Mouse (Mus musculus) limb, embryonic 12.5 days (tissue): ENCODE measurements around the gene Usp27x. TPM values are rescaled to one million over a fixed set of nuclear protein-coding genes. Genes with fewer than 3 reads are reported as not detected.

Experiments
- ATAC-seq: fragments of 200-750 bp; cut with Nextera tagmentation; 2 replicates; pipeline ENCODE4 v1.8.0; 2017; ENCODE audit warnings: low read depth, moderate TSS enrichment; ENCODE audit not compliant: insufficient number of reproducible peaks, insufficient read depth, low FRiP score, low TSS enrichment
- H3K27ac ChIP-seq: fragments of 300-500 bp; sonication (generic); 2 replicates; pipeline ENCODE4 v1.5.1; 2016; ENCODE audit warnings: mild to moderate bottlenecking, moderate library complexity
- H3K27me3 ChIP-seq: fragments of 300-500 bp; sonication (generic); 2 replicates; pipeline ENCODE4 v1.6.1; 2016; ENCODE audit warnings: mild to moderate bottlenecking, moderate library complexity
- H3K36me3 ChIP-seq: fragments of 300-500 bp; sonication (generic); 2 replicates; pipeline ENCODE4 v1.6.1; 2016; ENCODE audit warnings: mild to moderate bottlenecking, moderate library complexity
- H3K4me1 ChIP-seq: fragments of 300-500 bp; sonication (generic); replicated peaks from 2 replicates; pipeline ENCODE4 v1.6.1; 2016
- H3K4me2 ChIP-seq: fragments of 300-500 bp; sonication (generic); 2 replicates; pipeline ENCODE4 v1.6.1; 2016; ENCODE audit warnings: mild to moderate bottlenecking, moderate library complexity
- H3K4me3 ChIP-seq: fragments of 300-500 bp; sonication (generic); replicated peaks from 2 replicates; pipeline ENCODE4 v1.5.1; 2016; ENCODE audit warnings: mild to moderate bottlenecking
- H3K9ac ChIP-seq: fragments of 300-500 bp; sonication (generic); replicated peaks from 2 replicates; pipeline ENCODE4 v1.6.1; 2016; ENCODE audit warnings: mild to moderate bottlenecking, moderate library complexity
- H3K9me3 ChIP-seq: fragments of 300-500 bp; sonication (generic); 2 replicates; pipeline ENCODE4 v1.6.1; 2016; ENCODE audit warnings: mild to moderate bottlenecking, moderate library complexity
- WGBS: fragments of 180-500 bp; shearing (Covaris S2); methylation state at CpG from one replicate; pipeline ENCODE4 v1.1.7; 2016; 5-methylcytosine and 5-hydroxymethylcytosine counted together
- polyA plus RNA-seq: library from polyadenylated mRNA; unstranded; fragments of >200 nt; fragmentation: Nextera tagmentation; extraction: Ambion mirVana; gene quantifications from 2 replicates; pipeline ENCODE4 v1.2.1, GENCODE M21; 2016

Usp27x gene
- 1.3 and 1.4 TPM in 2 replicates for polyA plus RNA-seq

GRCm38 (mm10) chrX:7375716-7376480 lies at the start of gene Usp27x:
TSS of gene Usp27x (minus strand) at chrX:7375830.
- Histone ChIP-seq H3K9me3 (no peaks in the 10 kb centered on the region), H3K4me3 (peak within 1 kb of the TSS; percentile 55), H3K9ac (peak within 1 kb of the TSS; percentile 72), H3K27me3 (no peaks in the 10 kb centered on the region), H3K4me1 (peaks cover 8% of the 10 kb centered on the region; the same call in 1 of the 2 replicates), H3K36me3 (no peaks in the 10 kb centered on the region), H3K4me2 (peak within 1 kb of the TSS; percentile 73), H3K27ac (peak within 1 kb of the TSS; percentile 94)
- peak; percentile 89 for ATAC-seq
- WGBS, result 22% methylated on average over 51 of the region's 51 CpGs

DNA sequence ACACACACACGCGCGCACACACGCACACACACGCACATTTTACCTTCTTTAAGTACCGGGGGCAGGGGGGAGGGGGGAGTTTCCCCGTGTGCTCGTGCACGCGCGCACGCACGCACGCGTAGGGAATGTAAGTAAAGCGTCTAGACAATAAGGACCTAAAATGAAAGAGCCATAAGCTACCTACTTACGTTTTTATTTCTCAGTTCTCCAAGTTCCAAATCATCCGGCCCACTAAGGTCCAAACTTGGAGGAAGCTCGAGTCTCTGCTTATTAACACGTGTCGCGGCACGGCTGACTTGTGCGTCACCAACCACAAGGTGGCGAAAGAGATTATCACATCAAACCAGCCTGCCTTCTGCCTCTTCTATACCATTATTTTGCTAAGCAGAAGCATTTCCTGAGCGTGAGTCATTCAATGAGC lies 47.1 kb upstream of the Usp27x start:
- 0 out of 2 replicates have a peak, but pooled peaks have one; percentile 42 for ATAC-seq
- H3K9ac ChIP-seq, result peak overlapping the region; percentile 53
- H3K36me3 ChIP-seq, result no peaks in the 10 kb centered on the region
- H3K9me3 ChIP-seq, result no peaks in the 10 kb centered on the region
- H3K4me2 ChIP-seq, result peak overlapping the region; percentile 52
- peak overlapping the region; percentile 47 for H3K4me3 ChIP-seq
- no peak overlapping the region for H3K27ac ChIP-seq
- H3K4me1 ChIP-seq, result no peaks in the 10 kb centered on the region
- no peaks in the 10 kb centered on the region for H3K27me3 ChIP-seq
- 25% methylated on average over 22 of the region's 26 CpGs for WGBS

DNA sequence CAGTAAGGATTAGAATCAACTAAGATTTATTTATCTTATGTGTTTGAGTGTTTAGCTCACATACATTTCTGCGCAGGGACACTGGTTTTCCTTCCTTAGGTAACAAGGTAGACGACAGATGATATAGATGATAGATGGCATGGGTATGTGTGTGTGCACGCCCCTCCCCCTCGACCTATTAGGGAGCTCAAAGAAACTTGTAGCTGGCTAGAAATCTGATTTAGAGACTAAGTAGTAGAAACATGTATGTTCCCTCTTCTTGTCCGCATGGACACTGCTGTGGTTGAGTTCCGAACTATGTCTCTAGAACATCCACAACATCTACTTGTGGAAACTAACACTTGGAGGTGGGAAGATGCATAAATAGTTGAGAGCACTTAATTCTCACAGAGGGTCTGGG lies 46.5 kb upstream of the Usp27x start:
- H3K4me2 ChIP-seq, result peak overlapping the region; percentile 52
- H3K9ac ChIP-seq, result peak overlapping the region; percentile 53; the same call in 1 of the 2 replicates
- H3K9me3 ChIP-seq, result no peaks in the 10 kb centered on the region
- no peaks in the 10 kb centered on the region for H3K36me3 ChIP-seq
- no peaks in the 10 kb centered on the region for H3K4me1 ChIP-seq
- no peak overlapping the region for H3K27ac ChIP-seq
- H3K4me3 ChIP-seq, result peak overlapping the region; percentile 47
- ATAC-seq, result no peak
- H3K27me3 ChIP-seq, result no peaks in the 10 kb centered on the region
- 54% methylated on average over 6 of the region's 6 CpGs for WGBS

- Histone ChIP-seq H3K9ac (no peak overlapping the region), H3K27ac (no peak overlapping the region), H3K27me3 (no peaks in the 10 kb centered on the region), H3K36me3 (no peaks in the 10 kb centered on the region), H3K4me2 (no peak overlapping the region; the same call in 1 of the 2 replicates), H3K9me3 (no peaks in the 10 kb centered on the region), H3K4me1 (no peaks in the 10 kb centered on the region), H3K4me3 (no peak overlapping the region)
- ATAC-seq, result no peak
- 32% methylated on average over 3 of the region's 3 CpGs for WGBS
Observed at GRCm38 (mm10) chrX:7421016-7421415, 45.4 kb upstream of the Usp27x start.

GRCm38 (mm10) chrX:7416178-7416871 lies 40.7 kb upstream of the Usp27x start:
- Histone ChIP-seq H3K4me2 (no peak overlapping the region), H3K36me3 (no peaks in the 10 kb centered on the region), H3K4me1 (no peaks in the 10 kb centered on the region), H3K4me3 (no peak overlapping the region), H3K27ac (no peak overlapping the region), H3K27me3 (no peaks in the 10 kb centered on the region), H3K9me3 (no peaks in the 10 kb centered on the region), H3K9ac (no peak overlapping the region)
- no peak for ATAC-seq
- WGBS, result 48% methylated on average over 12 of the region's 12 CpGs

DNA sequence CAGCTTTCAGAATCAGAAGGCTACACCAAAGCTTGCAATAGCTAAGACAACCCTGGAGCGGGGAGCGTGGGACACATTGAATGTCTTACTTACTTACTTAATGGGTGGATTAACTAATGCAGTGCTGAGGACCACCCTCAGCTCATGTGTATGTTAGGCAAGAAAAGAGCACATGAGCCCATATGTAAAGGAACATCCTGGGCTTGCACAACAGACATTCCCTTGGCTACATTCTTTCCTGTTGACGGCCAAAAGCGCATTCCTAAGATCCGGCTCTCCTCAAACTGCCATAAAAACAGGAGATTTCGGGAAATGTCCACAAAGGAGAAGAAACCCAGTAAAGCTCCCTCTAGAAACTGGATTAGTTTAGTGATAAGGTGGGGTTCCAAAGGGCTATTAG lies 39.7 kb upstream of the Usp27x start:
- Histone ChIP-seq H3K9me3 (no peaks in the 10 kb centered on the region), H3K4me1 (no peaks in the 10 kb centered on the region), H3K27ac (no peak overlapping the region), H3K4me2 (no peak overlapping the region), H3K4me3 (no peak overlapping the region), H3K9ac (no peak overlapping the region), H3K36me3 (no peaks in the 10 kb centered on the region), H3K27me3 (no peaks in the 10 kb centered on the region)
- no peak for ATAC-seq
- WGBS, result 80% methylated on average over 6 of the region's 6 CpGs

GRCm38 (mm10) chrX:7412239-7413033 lies 36.8 kb upstream of the Usp27x start:
- H3K4me3 ChIP-seq, result no peak overlapping the region
- H3K9ac ChIP-seq, result no peak overlapping the region
- H3K27me3 ChIP-seq, result no peaks in the 10 kb centered on the region
- no peak overlapping the region for H3K27ac ChIP-seq
- H3K4me1 ChIP-seq, result no peaks in the 10 kb centered on the region
- ATAC-seq, result no peak
- H3K36me3 ChIP-seq, result no peaks in the 10 kb centered on the region
- 51% methylated on average over 16 of the region's 16 CpGs for WGBS
- peak overlapping the region; percentile 15; the same call in 1 of the 2 replicates for H3K4me2 ChIP-seq
- no peaks in the 10 kb centered on the region for H3K9me3 ChIP-seq

GRCm38 (mm10) chrX:7376586-7376985 lies 956 bp upstream of the Usp27x start:
- no peaks in the 10 kb centered on the region for H3K36me3 ChIP-seq
- peak overlapping the region; percentile 94 for H3K27ac ChIP-seq
- H3K9ac ChIP-seq, result no peak overlapping the region
- ATAC-seq, result peak; percentile 43; the same call in 1 of the 2 replicates
- 38% methylated on average over 4 of the region's 4 CpGs for WGBS
- H3K9me3 ChIP-seq, result no peaks in the 10 kb centered on the region
- H3K4me3 ChIP-seq, result peak overlapping the region; percentile 55
- no peaks in the 10 kb centered on the region for H3K27me3 ChIP-seq
- H3K4me1 ChIP-seq, result peaks cover 8% of the 10 kb centered on the region; the same call in 1 of the 2 replicates
- peak overlapping the region; percentile 73 for H3K4me2 ChIP-seq

DNA sequence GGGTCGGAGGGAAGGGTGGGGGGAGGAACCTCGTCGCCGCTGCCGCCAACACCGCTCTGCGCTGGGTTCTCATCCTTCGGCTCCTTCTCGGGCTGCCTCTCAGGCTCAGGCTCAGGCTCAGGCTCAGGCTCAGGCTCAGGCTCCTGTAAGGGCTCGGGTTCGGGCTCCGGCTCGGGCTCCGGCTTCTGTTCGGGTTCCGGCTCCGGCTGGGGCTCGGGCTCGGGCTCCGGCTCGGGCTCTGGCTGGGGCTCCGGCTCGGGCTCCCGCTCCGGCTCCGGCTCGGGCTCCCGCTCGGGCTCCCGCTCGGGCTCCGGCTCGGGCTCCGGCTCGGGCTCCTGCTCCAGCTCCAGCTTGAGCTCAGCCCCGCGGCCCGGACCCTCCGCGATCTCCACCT lies 311 bp downstream of the Usp27x start:
- Histone ChIP-seq H3K36me3 (no peaks in the 10 kb centered on the region), H3K4me3 (peak overlapping the region; percentile 55), H3K27ac (peak overlapping the region; percentile 94), H3K4me2 (peak overlapping the region; percentile 73), H3K9ac (peak overlapping the region; percentile 72), H3K4me1 (peaks cover 8% of the 10 kb centered on the region; the same call in 1 of the 2 replicates), H3K27me3 (no peaks in the 10 kb centered on the region), H3K9me3 (no peaks in the 10 kb centered on the region)
- peak; percentile 37; the same call in 1 of the 2 replicates for ATAC-seq
- WGBS, result 13% methylated on average over 39 of the region's 40 CpGs

- no peaks in the 10 kb centered on the region for H3K27me3 ChIP-seq
- no peaks in the 10 kb centered on the region for H3K4me1 ChIP-seq
- H3K27ac ChIP-seq, result no peak overlapping the region
- no peak overlapping the region for H3K4me2 ChIP-seq
- ATAC-seq, result no peak
- WGBS, result 37% methylated on average over 2 of the region's 2 CpGs
- H3K36me3 ChIP-seq, result no peaks in the 10 kb centered on the region
- H3K9me3 ChIP-seq, result no peaks in the 10 kb centered on the region
- no peak overlapping the region for H3K4me3 ChIP-seq
- H3K9ac ChIP-seq, result no peak overlapping the region
Observed at GRCm38 (mm10) chrX:7325455-7325854, 50.2 kb downstream of the Usp27x start.

DNA sequence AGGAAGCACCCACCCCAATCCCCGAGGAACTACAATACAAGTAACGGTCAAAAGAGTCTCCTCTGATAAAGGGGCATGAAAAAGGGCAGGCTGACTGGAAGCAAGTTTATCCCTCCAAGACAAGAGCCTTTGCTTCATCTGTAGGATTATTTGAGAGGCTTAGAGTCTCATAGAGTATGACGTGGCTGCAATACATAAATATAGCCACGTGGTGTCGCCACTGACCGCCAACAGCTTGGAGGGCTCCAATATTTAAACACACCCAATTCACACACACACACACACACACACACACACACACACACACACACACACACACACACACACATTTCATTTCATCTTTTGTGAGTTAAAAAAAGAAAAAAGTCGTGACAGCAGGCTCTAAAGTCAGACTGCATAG lies 53.3 kb downstream of the Usp27x start:
- no peak overlapping the region for H3K27ac ChIP-seq
- no peaks in the 10 kb centered on the region for H3K27me3 ChIP-seq
- no peak overlapping the region for H3K9ac ChIP-seq
- H3K4me2 ChIP-seq, result no peak overlapping the region
- no peaks in the 10 kb centered on the region for H3K9me3 ChIP-seq
- no peaks in the 10 kb centered on the region for H3K4me1 ChIP-seq
- H3K36me3 ChIP-seq, result no peaks in the 10 kb centered on the region
- no peak for ATAC-seq
- no peak overlapping the region for H3K4me3 ChIP-seq
- 18% methylated on average over 7 of the region's 7 CpGs for WGBS
